Mouse (Mus musculus) ES-E14 (cell line): Measurements from ENCODE around the gene Rad9a.

Experiments
- CHD2 ChIP-seq: IDR thresholded peaks from 2 replicates; pipeline ENCODE4 v1.6.1; 2014; ENCODE audit warnings: mild to moderate bottlenecking, low read depth, low read length, inconsistent platforms
- HCFC1 ChIP-seq: IDR thresholded peaks from 2 replicates; pipeline ENCODE4 v1.6.1; 2012; ENCODE audit warnings: low read length, inconsistent platforms, borderline replicate concordance; ENCODE audit not compliant: insufficient read depth
- ZC3H11A ChIP-seq: IDR thresholded peaks from 2 replicates; pipeline ENCODE4 v1.6.1; 2012; ENCODE audit warnings: low read depth, mild to moderate bottlenecking, inconsistent platforms, low read length, borderline replicate concordance
- ZNF384 ChIP-seq: IDR thresholded peaks from 2 replicates; pipeline ENCODE4 v1.6.1; 2012; ENCODE audit warnings: low read depth, low read length, inconsistent platforms

- no peak for TF ChIP-seq CHD2
- TF ChIP-seq ZNF384 = no peak
- no peak for TF ChIP-seq HCFC1
- TF ChIP-seq ZC3H11A = no peak
Measured at GRCm38 (mm10) chr19:4230415-4230814, 29.0 kb upstream of the Rad9a start.
